Mouse (Mus musculus): ENCODE measurements at regions not wholly inside any gene's neighbourhood (a gene's known extent, or its start where the extent isn't known, plus 50 kb on each side); places are given as distances from the start of the nearest gene placed in this dataset.
A peak's percentile ranks its signal among the peaks of the same experiment; 100 is the strongest.

- no peaks in the 10 kb centered on the region for H3K4me1 ChIP-seq
- WGBS: 77% methylated on average over 3 of the region's 3 CpGs
- H3K27ac ChIP-seq: no peak overlapping the region
- no peaks in the 10 kb centered on the region for H3K36me3 ChIP-seq (replicated peaks)
- H3K4me2 ChIP-seq: no peak overlapping the region
- ATAC-seq (replicated peaks): no peak
- H3K9me3 ChIP-seq: no peaks in the 10 kb centered on the region
- no peak overlapping the region for H3K4me3 ChIP-seq
- no peaks in the 10 kb centered on the region for H3K27me3 ChIP-seq (replicated peaks)
- H3K9ac ChIP-seq: no peak overlapping the region
Measured at GRCm38 (mm10) chr1:73793256-73793655, 331.0 kb downstream of the Tns1 start.

GRCm38 (mm10) chr1:73792311-73792710 is 331.9 kb downstream of the Tns1 start:
- H3K4me2 ChIP-seq: no peak overlapping the region
- no peak overlapping the region for H3K27ac ChIP-seq
- H3K27me3 ChIP-seq (replicated peaks): no peaks in the 10 kb centered on the region
- H3K4me1 ChIP-seq: no peaks in the 10 kb centered on the region
- no peaks in the 10 kb centered on the region for H3K9me3 ChIP-seq
- ATAC-seq (replicated peaks): no peak
- no peak overlapping the region for H3K9ac ChIP-seq
- WGBS: 91% methylated on average over 5 of the region's 5 CpGs
- no peaks in the 10 kb centered on the region for H3K36me3 ChIP-seq (replicated peaks)
- no peak overlapping the region for H3K4me3 ChIP-seq

GRCm38 (mm10) chr1:73787666-73788065 is 336.6 kb downstream of the Tns1 start:
- no peaks in the 10 kb centered on the region for H3K9me3 ChIP-seq
- no peak overlapping the region for H3K4me2 ChIP-seq
- no peaks in the 10 kb centered on the region for H3K36me3 ChIP-seq (replicated peaks)
- no peaks in the 10 kb centered on the region for H3K27me3 ChIP-seq (replicated peaks)
- ATAC-seq (replicated peaks): no peak; the same call in 1 of the 2 replicates
- 22% methylated on average over 2 of the region's 2 CpGs for WGBS
- H3K9ac ChIP-seq: no peak overlapping the region
- no peak overlapping the region for H3K27ac ChIP-seq
- no peak overlapping the region for H3K4me3 ChIP-seq
- H3K4me1 ChIP-seq: no peaks in the 10 kb centered on the region

- no peaks in the 10 kb centered on the region for H3K27me3 ChIP-seq (replicated peaks)
- no peak for ATAC-seq (replicated peaks)
- no peak overlapping the region for H3K27ac ChIP-seq
- H3K4me1 ChIP-seq: no peaks in the 10 kb centered on the region
- H3K4me3 ChIP-seq: no peak overlapping the region
- H3K36me3 ChIP-seq (replicated peaks): no peaks in the 10 kb centered on the region
- no peaks in the 10 kb centered on the region for H3K9me3 ChIP-seq
- 66% methylated on average over 7 of the region's 7 CpGs for WGBS
- H3K4me2 ChIP-seq: no peak overlapping the region
- H3K9ac ChIP-seq: no peak overlapping the region
Measured at GRCm38 (mm10) chr1:73787224-73787623, 337.0 kb downstream of the Tns1 start.

- Histone ChIP-seq H3K9me3 (no peaks in the 10 kb centered on the region), H3K4me2 (no peak overlapping the region), H3K4me1 (no peaks in the 10 kb centered on the region), H3K36me3 (replicated peaks) (no peaks in the 10 kb centered on the region), H3K27ac (no peak overlapping the region), H3K27me3 (replicated peaks) (no peaks in the 10 kb centered on the region), H3K9ac (no peak overlapping the region), H3K4me3 (no peak overlapping the region)
- ATAC-seq (replicated peaks): no peak
- WGBS: 92% methylated on average over 2 of the region's 2 CpGs
Measured at GRCm38 (mm10) chr1:73783303-73783702, 340.9 kb downstream of the Tns1 start.

GRCm38 (mm10) chr1:73782871-73783270 is 341.4 kb downstream of the Tns1 start:
- no peak overlapping the region for H3K9ac ChIP-seq
- no peak overlapping the region for H3K4me2 ChIP-seq
- no peak overlapping the region for H3K4me3 ChIP-seq
- 86% methylated on average over 2 of the region's 2 CpGs for WGBS
- ATAC-seq (replicated peaks): no peak
- no peak overlapping the region for H3K27ac ChIP-seq
- H3K4me1 ChIP-seq: no peaks in the 10 kb centered on the region
- no peaks in the 10 kb centered on the region for H3K36me3 ChIP-seq (replicated peaks)
- H3K9me3 ChIP-seq: no peaks in the 10 kb centered on the region
- no peaks in the 10 kb centered on the region for H3K27me3 ChIP-seq (replicated peaks)

GRCm38 (mm10) chr1:73771773-73772172 is 352.5 kb downstream of the Tns1 start:
- no peaks in the 10 kb centered on the region for H3K36me3 ChIP-seq (replicated peaks)
- H3K27ac ChIP-seq: no peak overlapping the region
- ATAC-seq (replicated peaks): no peak
- no peaks in the 10 kb centered on the region for H3K4me1 ChIP-seq
- H3K4me2 ChIP-seq: no peak overlapping the region
- no peaks in the 10 kb centered on the region for H3K9me3 ChIP-seq
- H3K9ac ChIP-seq: no peak overlapping the region
- 75% methylated on average over 5 of the region's 5 CpGs for WGBS
- H3K27me3 ChIP-seq (replicated peaks): no peaks in the 10 kb centered on the region
- H3K4me3 ChIP-seq: no peak overlapping the region

- Histone ChIP-seq H3K36me3 (replicated peaks) (no peaks in the 10 kb centered on the region), H3K27me3 (replicated peaks) (no peaks in the 10 kb centered on the region), H3K4me1 (no peaks in the 10 kb centered on the region), H3K4me2 (no peak overlapping the region), H3K9ac (no peak overlapping the region), H3K27ac (no peak overlapping the region), H3K4me3 (no peak overlapping the region), H3K9me3 (no peaks in the 10 kb centered on the region)
- ATAC-seq (replicated peaks): no peak
- WGBS: 76% methylated on average over 5 of the region's 5 CpGs
Measured at GRCm38 (mm10) chr1:73770631-73771030, 353.6 kb downstream of the Tns1 start.

- Histone ChIP-seq H3K9me3 (no peaks in the 10 kb centered on the region), H3K9ac (no peak overlapping the region), H3K27me3 (replicated peaks) (no peaks in the 10 kb centered on the region), H3K4me2 (no peak overlapping the region), H3K36me3 (replicated peaks) (no peaks in the 10 kb centered on the region), H3K4me3 (no peak overlapping the region), H3K27ac (no peak overlapping the region), H3K4me1 (peaks cover 3% of the 10 kb centered on the region; the same call in 1 of the 2 replicates)
- 48% methylated on average over 5 of the region's 5 CpGs for WGBS
- no peak for ATAC-seq (replicated peaks)
Measured at GRCm38 (mm10) chr1:73764611-73765333, 359.5 kb downstream of the Tns1 start.

- no peak overlapping the region for H3K9ac ChIP-seq
Measured at GRCm38 (mm10) chr1:73758110-73759061, 365.9 kb downstream of the Tns1 start.

GRCm38 (mm10) chr1:73755791-73756190 is 368.5 kb downstream of the Tns1 start:
- ATAC-seq (replicated peaks): no peak
- Histone ChIP-seq H3K9me3 (no peaks in the 10 kb centered on the region), H3K4me1 (no peaks in the 10 kb centered on the region), H3K4me2 (no peak overlapping the region), H3K36me3 (replicated peaks) (no peaks in the 10 kb centered on the region), H3K9ac (no peak overlapping the region), H3K27ac (no peak overlapping the region), H3K27me3 (replicated peaks) (no peaks in the 10 kb centered on the region), H3K4me3 (no peak overlapping the region)
- 51% methylated on average over 5 of the region's 5 CpGs for WGBS

More at GRCm38 (mm10) chr1:73758110-73759061, 365.9 kb downstream of the Tns1 start:
- ATAC-seq (replicated peaks): peak; percentile 71; the same call in 1 of the 2 replicates
- H3K4me3 ChIP-seq: no peak overlapping the region
- H3K27me3 ChIP-seq (replicated peaks): no peaks in the 10 kb centered on the region
- WGBS: 25% methylated on average over 11 of the region's 11 CpGs
- H3K27ac ChIP-seq: no peak overlapping the region
- H3K4me2 ChIP-seq: no peak overlapping the region
- H3K36me3 ChIP-seq (replicated peaks): no peaks in the 10 kb centered on the region
- no peaks in the 10 kb centered on the region for H3K9me3 ChIP-seq
- no peaks in the 10 kb centered on the region for H3K4me1 ChIP-seq

- 36% methylated on average over 2 of the region's 2 CpGs for whole genome bisulfite sequencing
- H3K9me3 ChIP-seq: no peaks in the 10 kb centered on the region
- no peak overlapping the region for H3K4me2 ChIP-seq
- no peak for ATAC-seq (replicated peaks)
- no peaks in the 10 kb centered on the region for H3K27me3 ChIP-seq (replicated peaks)
- H3K4me1 ChIP-seq: no peaks in the 10 kb centered on the region
- no peak overlapping the region for H3K9ac ChIP-seq
- no peaks in the 10 kb centered on the region for H3K36me3 ChIP-seq (replicated peaks)
- H3K4me3 ChIP-seq: no peak overlapping the region
- H3K27ac ChIP-seq: no peak overlapping the region
Measured at GRCm38 (mm10) chr1:73754928-73755327, 369.3 kb downstream of the Tns1 start.
